ENCODE assay signal across 8 mouse cellular contexts in genomic region chrX:20425140-20425838, GRCm38 (mm10). TPM values are rescaled to one million over a fixed set of nuclear protein-coding genes. Genes with fewer than 3 reads are reported as not detected.
DNase-seq lines count a peak whose midpoint lies in the region; ATAC-seq and TF ChIP-seq lines count a peak whose summit lies in the region.

TSS of gene Jade3 (plus strand) at chrX:20425688.

- DNase-seq in ES-E14 (ENCODE audit: low read depth, low spot score): peak; percentile 78
- peak; percentile 76 to 82 for DNase-seq in heart, postnatal 14 days
- peak; percentile 45 to 69 for DNase-seq in layer of hippocampus, adult 18-20 months (ENCODE audit: low spot score in 2 of 2)
- peak; percentile 71 for DNase-seq in lung, adult 2 months
- DNase-seq in testis, postnatal 14 days (ENCODE audit: low spot score): peak; percentile 89

- H3K4me1 ChIP-seq in ES-E14 (ENCODE audit: control insufficient read depth in 2 of 2, insufficient read depth in 2 of 2, low read length in 2 of 2, poor library complexity in 1 of 2): no peaks in the 10 kb centered on the region; a peak in 1 of 4 replicates
- H3K4me1 ChIP-seq in forebrain, embryonic 13.5 days: peaks cover 6% of the 10 kb centered on the region; the same call in 1 of the 2 replicates
- H3K4me1 ChIP-seq in lung, adult 2 months (ENCODE audit: control insufficient read depth, insufficient read depth, low read length): no peaks in the 10 kb centered on the region

- intact Hi-C loops in heart, postnatal 14 days (cut with DNase I): loop anchor here (5.0 to 10.0 kb wide), 2 partner anchors 58 to 60 kb away; no protein-coding TSS in a partner anchor

- no peak for TF ChIP-seq CTCF in lung, adult 2 months (IDR thresholded peaks at IDR 0.05; ENCODE audit: insufficient read depth, low read length)

- H3K27me3 ChIP-seq in forebrain, embryonic 13.5 days: no peaks in the 10 kb centered on the region

- H3K9ac ChIP-seq in ES-E14 (ENCODE audit: insufficient read depth, low read depth, low read length, poor library complexity, severe bottlenecking): peak within 1 kb of the TSS; percentile 90
- peak within 1 kb of the TSS; percentile 75 for H3K9ac ChIP-seq in forebrain, embryonic 13.5 days

- peak within 1 kb of the TSS; percentile 61 for H3K4me2 ChIP-seq in forebrain, embryonic 13.5 days

- ATAC-seq in cerebellum, adult (ENCODE audit: insufficient number of reproducible peaks, low FRiP score, low TSS enrichment): peak; percentile 88
- peak; percentile 96 for ATAC-seq in forebrain, embryonic 13.5 days
- peak; percentile 87 for ATAC-seq in neutrophil, adult 5-6 weeks (ENCODE audit: extremely low read depth, insufficient number of reproducible peaks, low FRiP score, poor library complexity, severe bottlenecking)

- in situ Hi-C loops in ES-E14 (cut with MboI; ENCODE audit: low sequenced_read_pairs in 2 of 2, unreplicated experiment in 2 of 2): no loop called here

- H3K36me3 ChIP-seq in ES-E14 (ENCODE audit: control insufficient read depth, insufficient read depth, low read length, poor library complexity, severe bottlenecking): no peaks in the 10 kb centered on the region
- H3K36me3 ChIP-seq in forebrain, embryonic 13.5 days (ENCODE audit: poor library complexity, severe bottlenecking): no peaks in the 10 kb centered on the region; the same call in 1 of the 2 replicates

- H3K27ac ChIP-seq in ES-E14 (ENCODE audit: insufficient read depth, low read depth, low read length, poor library complexity, severe bottlenecking): peak within 1 kb of the TSS; percentile 81
- H3K27ac ChIP-seq in forebrain, embryonic 13.5 days: peak within 1 kb of the TSS; percentile 86

- WGBS in forebrain, embryonic 13.5 days: 25% methylated on average over 23 of the region's 67 CpGs
- WGBS in lung, adult 2 months: 31% methylated on average over 53 of the region's 67 CpGs

- peak; percentile 89; the same call in 1 of the 2 replicates for TF ChIP-seq POLR2A in lung, adult 2 months (IDR thresholded peaks at IDR 0.05; ENCODE audit: borderline replicate concordance, extremely low read depth, low read depth, low read length)

- peak within 1 kb of the TSS; percentile 83 to 88 for H3K4me3 ChIP-seq in ES-E14 (ENCODE audit: insufficient read depth in 1 of 2, low read depth in 1 of 2, low read length in 2 of 2, poor library complexity in 1 of 2, severe bottlenecking in 1 of 2)
- H3K4me3 ChIP-seq in forebrain, embryonic 13.5 days: peak within 1 kb of the TSS; percentile 63
- H3K4me3 ChIP-seq in lung, adult 2 months (replicated peaks; ENCODE audit: extremely low read depth, low read depth, low read length): peak within 1 kb of the TSS; percentile 80

- H3K9me3 ChIP-seq in ES-E14 (ENCODE audit: control insufficient read depth, insufficient read depth, low read depth, low read length): no peaks in the 10 kb centered on the region
- no peaks in the 10 kb centered on the region for H3K9me3 ChIP-seq in forebrain, embryonic 13.5 days (replicated peaks)

TF ChIP-seq in ES-E14, 5 proteins besides CTCF, POLR2A, EP300 and RAD21:
- TF ChIP-seq CHD2 (IDR thresholded peaks at IDR 0.05; ENCODE audit: low read depth, low read length): no peak
- TF ChIP-seq HCFC1 (IDR thresholded peaks at IDR 0.05; ENCODE audit: borderline replicate concordance, insufficient read depth, low read length): no peak
- TF ChIP-seq ZNF384 (IDR thresholded peaks at IDR 0.05; ENCODE audit: low read depth, low read length): no peak
- TF ChIP-seq MAFK (IDR thresholded peaks at IDR 0.05; ENCODE audit: insufficient read depth, low read depth, low read length): no peak
- TF ChIP-seq ZC3H11A (IDR thresholded peaks at IDR 0.05; ENCODE audit: borderline replicate concordance, low read depth, low read length): no peak
TF ChIP-seq in ES-E14: peak in this region for 0.

RNA-seq across cellular contexts. Expression of gene Jade3, which starts in this region (rescaled TPM):
- 14.4 and 23.1 TPM in 2 replicates for total RNA-seq in ES-E14 (2012; rRNA removed)
- 7.6 and 8.2 TPM in 2 replicates for polyA plus RNA-seq in forebrain, embryonic 13.5 days (2015; fragmentation: Nextera tagmentation; extraction: Ambion mirVana)
- total RNA-seq in heart, postnatal 14 days (2021): 1 to 10 TPM; 2.9 to 3.0 TPM
- total RNA-seq in layer of hippocampus, adult 18-20 months (2021): 1 to 10 TPM; 7.8 to 9.9 TPM
- polyA plus RNA-seq in lung, adult 2 months (2012; rRNA removed): 0.85 and 1.3 TPM in 2 replicates
- 4.7 and 5.8 TPM in 2 replicates for total RNA-seq in neutrophil, adult 5-6 weeks (2017)

Comparison
In these comparisons a context has a peak if more than half of its experiments do, and no peak if none do; other contexts are left out.
1. Peak in every context shown above with its lines: DNase-seq, ATAC-seq, H3K4me3 ChIP-seq and H3K27ac ChIP-seq.